Comparison of ENCODE assay signal across 8 mouse cellular contexts in genomic region chr4:32055151-32056052, GRCm38 (mm10).
DNase-seq lines count a peak whose midpoint lies in the region; TF ChIP-seq lines count a peak whose summit lies in the region.

No protein-coding gene starts in this region.

- TF ChIP-seq CTCF in left cerebral cortex, adult 2 months (IDR thresholded peaks at IDR 0.05), result peak; percentile 95

- DNase-seq in ZHBTc4 (ENCODE audit: low read depth, low spot score), result peak; percentile 83
- peak; percentile 82 to 89 for DNase-seq in cerebellum, postnatal 4 days (ENCODE audit: low spot score in 2 of 2)
- DNase-seq in gastrocnemius, adult 8-10 months (ENCODE audit: low spot score in 2 of 2), result peak; percentile 62
- DNase-seq in hindlimb bud, embryonic 11.5 days (ENCODE audit: extremely low spot score, low read depth, low spot score), result peak; percentile 61
- DNase-seq in left cerebral cortex, adult 2 months (ENCODE audit: extremely low spot score in 1 of 2, low spot score in 2 of 2), result peak; percentile 85 to 88
- peak; percentile 65 for DNase-seq in retina, postnatal 7 days (ENCODE audit: low read depth, low spot score)
- DNase-seq in urinary bladder, adult 18-20 months (ENCODE audit: low spot score in 2 of 2), result peak; percentile 66 to 68

- no peaks in the 10 kb centered on the region for H3K79me2 ChIP-seq in macrophage (ENCODE audit: inconsistent target)

- H3K4me3 ChIP-seq in left cerebral cortex, adult 2 months, result peak overlapping the region; percentile 55
- peak overlapping the region; percentile 42 for H3K4me3 ChIP-seq in macrophage (ENCODE audit: inconsistent target)

- 21% methylated on average over 20 of the region's 21 CpGs for WGBS in macrophage (ENCODE audit: missing documents)

- peak overlapping the region; percentile 76 for H3K27ac ChIP-seq in left cerebral cortex, adult 2 months
- no peak overlapping the region for H3K27ac ChIP-seq in macrophage

- intact Hi-C loops in left cerebral cortex, adult 2 months (cut with DNase I), result loop anchor here (1.0 to 10.0 kb wide), 4 partner anchors 189 to 517 kb away; no protein-coding TSS in a partner anchor

- no peaks in the 10 kb centered on the region for H3K36me3 ChIP-seq in macrophage (ENCODE audit: inconsistent target)
